Mouse (Mus musculus) neural tube, embryonic 10.5 days (tissue): ENCODE results near the gene Gm2244.
A peak's percentile ranks its signal among the peaks of the same experiment; 100 is the strongest.
"Not testable (repeated sequence)": the region's sequence is repeated elsewhere in the genome, so short reads cannot be mapped to it uniquely, and the experiment has no call there.

Source experiments
- DNase-seq: peaks from one replicate; pipeline ENCODE4 v3.0.0-alpha.2; 2017; ENCODE audit warnings: low spot score; ENCODE audit errors: extremely low spot score

Gene Gm2244

DNA sequence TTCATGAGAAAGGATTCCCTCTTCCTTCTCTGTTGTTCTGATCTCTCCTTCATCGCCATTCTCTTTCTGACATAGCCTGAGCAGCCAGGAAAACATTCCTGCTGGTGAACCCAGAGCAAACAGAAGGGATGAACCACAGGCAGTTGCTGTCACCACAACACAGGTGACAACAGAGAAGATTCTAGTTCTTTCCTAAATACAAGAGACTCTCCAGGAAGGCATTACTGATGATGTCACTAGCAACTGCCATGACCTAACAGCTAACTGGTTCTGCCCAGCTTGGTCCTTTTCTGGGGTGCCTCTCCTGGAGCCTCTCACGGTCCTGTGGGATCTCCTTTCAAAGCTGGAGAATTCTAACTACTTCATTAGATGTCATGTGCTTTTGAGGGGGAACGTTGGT is at the start of gene Gm2244:
TSS of gene Gm2244 (minus strand) at position 101 of the 400 bp plus-strand sequence.
- not testable (repeated sequence) for DNase-seq

DNA sequence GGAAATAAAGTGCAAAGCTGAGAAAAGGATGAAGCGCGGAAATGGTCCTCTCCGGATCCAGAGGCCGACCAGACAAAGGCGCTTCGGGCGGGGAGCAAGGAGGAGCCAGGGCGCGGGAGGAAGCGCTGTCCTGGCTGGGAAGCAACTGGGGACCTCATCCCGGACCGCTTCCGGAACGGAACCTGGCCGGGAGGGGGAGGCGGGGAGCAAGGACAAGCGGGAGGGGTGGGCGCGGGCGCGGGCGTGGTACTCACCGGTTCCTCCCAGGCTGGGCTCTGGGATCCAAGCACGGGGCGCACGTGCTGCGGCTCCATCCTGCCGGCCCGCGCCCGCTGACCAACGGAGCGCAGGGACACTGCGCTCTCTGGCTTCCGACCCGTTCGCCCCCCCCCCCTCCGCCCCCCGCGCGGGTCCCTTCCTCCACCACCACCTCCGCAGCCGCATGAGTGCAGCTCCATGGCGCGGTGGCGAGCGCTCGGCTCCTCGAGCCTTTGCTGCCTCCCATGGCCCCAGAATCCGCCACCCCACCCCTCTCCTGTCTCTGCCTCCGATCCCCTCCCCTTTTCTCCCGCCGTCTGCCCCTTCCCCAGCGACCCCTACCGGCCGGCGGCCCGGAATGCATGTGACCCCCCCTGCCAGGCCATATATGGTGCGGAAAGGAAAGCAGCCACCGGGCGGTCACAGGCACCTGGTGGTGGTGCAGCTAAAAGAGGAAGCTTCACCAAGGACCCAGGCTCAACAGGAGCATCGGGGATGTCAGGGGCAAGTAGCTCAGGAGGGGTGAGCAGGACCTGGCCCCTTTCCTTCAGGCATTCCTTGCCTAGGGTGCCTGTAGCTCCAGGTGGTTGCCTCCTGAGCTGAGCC is 35.3 kb upstream of the Gm2244 start, which contains the start of gene Gm2237:
TSS of gene Gm2237 (minus strand) at position 332 of the 864 bp plus-strand sequence.
- DNase-seq: peak; percentile 48
